Mouse (Mus musculus) bone marrow, adult 2 months (tissue): ENCODE results near the gene Wfdc17.

ENCODE experiments used
- CTCF ChIP-seq: fragments of 200-500 bp; IDR thresholded peaks from 2 replicates; pipeline ENCODE4 v1.5.1; 2011; ENCODE audit warnings: low read length, control low read depth; ENCODE audit not compliant: control insufficient read depth, insufficient read depth
- POLR2A ChIP-seq: fragments of 200-500 bp; IDR thresholded peaks from 2 replicates; pipeline ENCODE4 v1.6.1; 2011; ENCODE audit warnings: low read depth, mild to moderate bottlenecking, control low read depth, low read length, borderline replicate concordance; ENCODE audit not compliant: control insufficient read depth

GRCm38 (mm10) chr11:83657508-83657907, 46.3 kb upstream of the Wfdc17 start:
- TF ChIP-seq CTCF (no peak), POLR2A (no peak)
